Mouse (Mus musculus): ENCODE data around the gene Sgpp1. TPM values are rescaled to one million over a fixed set of nuclear protein-coding genes. Genes with fewer than 3 reads are reported as not detected.
A peak's percentile ranks its signal among the peaks of the same experiment; 100 is the strongest.
"Not testable (repeated sequence)": the region's sequence is repeated elsewhere in the genome, so short reads cannot be mapped to it uniquely, and the experiment has no call there.

Sgpp1 gene
- total RNA-seq, 2 experiments from 2014 or later: 30.3 to 34.4 TPM

DNA sequence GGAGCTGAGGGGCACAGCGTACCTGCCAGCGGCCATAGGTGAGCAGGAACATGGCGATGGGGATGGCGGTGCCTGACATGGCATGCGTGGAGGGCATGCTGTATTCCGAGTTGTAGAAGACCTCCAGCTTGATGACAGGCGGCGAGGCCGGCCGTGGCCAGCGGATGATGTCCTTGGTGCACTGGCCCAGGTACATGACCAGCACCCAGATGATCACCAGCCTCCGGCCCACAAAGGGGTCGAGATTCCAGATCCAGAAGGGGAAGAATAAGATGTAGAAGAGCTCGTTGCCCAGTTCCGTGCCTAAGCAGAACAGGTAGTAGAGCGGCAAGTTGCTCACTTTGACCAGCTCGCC, 661 bp downstream of the Sgpp1 start:
- intact Hi-C loops (cut with DNase I): loop anchor here (5.0 kb wide), 1 partner anchor 63 kb away; no protein-coding TSS in a partner anchor

GRCm38 (mm10) chr12:75734167-75734566, 1.4 kb downstream of the Sgpp1 start:
- intact Hi-C loops (cut with DNase I): loop anchor here (5.0 kb wide), 1 partner anchor 62 kb away; no protein-coding TSS in a partner anchor

More for the DNA sequence above, 661 bp downstream of the Sgpp1 start:
- DNase-seq (ENCODE audit: extremely low spot score in 1 of 2, low spot score in 2 of 2): peak in 1 of 2 experiments; percentile 33

DNA sequence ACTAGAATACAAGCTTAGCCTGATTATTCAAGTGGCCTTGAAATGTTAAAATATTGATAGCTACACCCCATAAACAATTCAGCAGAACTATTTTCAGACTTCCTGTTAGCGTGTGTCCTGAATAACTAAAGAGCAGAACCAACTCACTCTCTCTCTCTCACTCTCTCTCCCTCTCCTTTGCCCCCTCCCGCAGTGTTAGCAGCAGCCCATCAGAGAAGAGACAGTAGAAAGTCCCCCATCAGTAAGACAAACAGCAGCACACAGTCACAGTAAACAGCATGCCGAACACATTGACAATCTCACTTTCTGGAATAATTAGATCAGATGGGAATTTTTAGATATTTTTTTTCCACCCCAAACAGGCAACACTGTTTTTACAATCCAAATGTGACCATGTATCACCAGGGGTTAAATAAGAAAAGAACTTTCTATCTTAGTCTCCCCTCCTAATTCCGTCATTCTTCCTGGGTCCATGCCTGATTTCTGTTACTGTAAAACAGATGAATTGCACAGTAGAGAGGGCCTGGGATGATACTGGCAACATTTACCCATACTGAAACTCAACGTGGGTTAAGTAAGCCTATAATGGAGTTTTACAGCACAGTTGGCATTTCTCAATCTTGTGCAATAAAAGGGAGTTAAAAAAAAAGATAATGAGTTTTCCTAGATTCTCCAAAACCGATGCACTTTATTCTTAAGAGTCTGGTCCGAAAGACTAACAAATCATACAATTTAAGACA, 2.0 kb downstream of the Sgpp1 start:
- DNase-seq (ENCODE audit: extremely low spot score in 1 of 2, low spot score in 2 of 2): no peak
- intact Hi-C loops (cut with DNase I): loop anchor here (5.0 kb wide), 1 partner anchor 61 kb away; no protein-coding TSS in a partner anchor

More at GRCm38 (mm10) chr12:75734167-75734566, 1.4 kb downstream of the Sgpp1 start:
- no peak for DNase-seq (ENCODE audit: extremely low spot score in 1 of 2, low spot score in 2 of 2)

DNA sequence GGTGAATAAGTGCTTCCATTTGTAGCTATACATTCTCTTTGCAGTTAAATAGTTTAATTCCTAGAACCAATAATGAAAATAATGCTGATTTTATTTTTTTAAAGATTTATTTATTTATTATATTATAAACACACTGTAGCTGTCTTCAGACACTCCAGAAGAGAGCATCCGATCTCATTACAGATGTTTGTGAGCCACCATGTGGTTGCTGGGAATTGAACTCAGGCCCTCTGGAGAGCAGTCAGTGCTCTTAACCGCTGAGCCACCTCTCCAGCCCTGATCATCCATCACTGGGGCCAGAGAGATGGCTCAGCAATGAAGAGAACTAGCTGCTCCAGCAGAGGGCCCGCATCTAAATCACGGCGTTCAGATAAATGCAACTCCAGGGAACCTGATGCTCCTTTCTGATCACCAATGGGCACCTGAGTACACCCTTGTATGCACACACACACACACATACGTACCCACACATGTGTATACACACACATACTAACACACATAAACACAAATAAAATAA, 3.5 kb downstream of the Sgpp1 start:
- DNase-seq (ENCODE audit: extremely low spot score in 1 of 2, low spot score in 2 of 2): no peak
- intact Hi-C loops (cut with DNase I): loop anchor here (5.0 kb wide), 1 partner anchor 60 kb away; no protein-coding TSS in a partner anchor

DNA sequence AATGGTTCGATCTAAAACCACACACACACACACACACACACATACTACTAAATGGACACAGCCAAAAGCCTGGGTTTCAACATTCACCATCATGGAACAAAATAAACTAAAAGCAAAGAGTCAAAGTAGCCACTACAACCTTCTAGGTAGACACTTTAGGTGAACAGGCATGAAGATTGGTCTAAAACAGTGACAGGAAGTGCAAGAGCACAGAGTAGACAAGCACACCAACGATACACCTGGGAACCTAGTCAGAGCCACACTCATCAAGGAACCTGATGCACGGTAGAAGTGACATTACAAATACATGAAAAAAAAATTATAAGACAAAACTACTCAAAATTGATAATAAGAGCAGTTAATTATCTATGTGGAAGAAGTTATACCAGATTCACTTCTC, 4.0 kb downstream of the Sgpp1 start:
- intact Hi-C loops (cut with DNase I): loop anchor here (5.0 kb wide), 1 partner anchor 59 kb away; no protein-coding TSS in a partner anchor

GRCm38 (mm10) chr12:75730458-75730857, 5.1 kb downstream of the Sgpp1 start:
- intact Hi-C loops (cut with DNase I): loop anchor here (5.0 kb wide), 1 partner anchor 58 kb away; no protein-coding TSS in a partner anchor
- DNase-seq (ENCODE audit: extremely low spot score in 1 of 2, low spot score in 2 of 2): no peak

More for the DNA sequence above, 4.0 kb downstream of the Sgpp1 start:
- no peak for DNase-seq (ENCODE audit: extremely low spot score in 1 of 2, low spot score in 2 of 2)

DNA sequence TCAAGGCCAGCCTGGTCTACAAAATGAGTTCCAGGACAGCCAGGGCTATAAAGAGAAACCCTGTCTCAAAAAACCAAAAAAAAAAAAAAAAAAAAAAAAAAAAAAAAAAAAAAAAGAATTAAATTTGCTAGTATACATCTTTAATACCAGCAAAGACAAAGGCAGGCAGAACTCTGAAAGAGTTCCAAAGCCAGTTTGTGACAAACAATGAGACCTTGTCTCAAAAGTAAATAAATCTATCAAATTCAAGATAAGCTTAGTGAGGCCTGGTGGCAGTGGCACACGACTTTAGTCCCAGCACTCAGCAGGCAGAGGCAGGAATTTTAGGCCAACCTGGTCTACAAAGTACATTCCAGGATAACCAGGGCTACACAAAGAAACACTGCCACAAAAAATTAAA, 5.7 kb downstream of the Sgpp1 start:
- DNase-seq (ENCODE audit: extremely low spot score in 1 of 2, low spot score in 2 of 2): no peak
- intact Hi-C loops (cut with DNase I): loop anchor here (5.0 kb wide), 1 partner anchor 58 kb away; no protein-coding TSS in a partner anchor

DNA sequence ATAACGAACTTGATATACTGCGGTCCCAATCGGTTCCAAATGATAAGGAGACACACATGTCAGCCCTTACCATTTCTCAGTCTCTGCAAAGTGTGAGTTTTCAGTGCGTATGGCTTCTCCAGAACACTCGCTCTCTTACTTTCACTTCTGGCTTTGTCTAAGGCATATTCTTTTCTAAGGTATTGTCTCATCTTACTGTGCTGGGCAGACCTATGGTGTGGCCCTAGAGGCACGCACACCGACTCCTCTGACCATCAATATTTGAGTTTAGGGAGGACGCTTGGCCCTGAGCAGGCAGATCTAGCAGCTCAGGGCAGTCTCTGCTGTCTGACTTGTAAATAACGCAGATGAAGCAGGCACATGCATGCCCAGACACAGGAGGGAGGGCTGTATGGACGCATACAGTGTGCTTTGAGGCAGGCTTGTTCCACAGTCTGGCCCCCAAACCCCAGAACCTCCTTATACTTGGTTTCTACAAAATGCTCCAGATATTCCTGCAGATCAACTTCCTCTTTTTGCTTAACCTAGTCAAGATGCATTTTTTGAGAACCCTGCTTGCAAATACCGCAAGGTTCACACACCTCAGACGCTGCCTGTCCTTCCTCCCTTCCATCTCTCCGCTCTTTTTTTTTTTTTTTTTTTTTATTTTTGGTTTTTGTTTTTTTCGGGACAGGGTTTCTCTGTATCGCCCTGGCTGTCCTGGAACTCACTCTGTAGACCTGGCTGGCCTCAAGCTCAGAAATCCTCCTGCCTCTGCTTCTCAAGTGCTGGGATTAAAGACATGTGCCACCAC, 8.0 kb downstream of the Sgpp1 start:
- intact Hi-C loops (cut with DNase I): no loop called here
- DNase-seq (ENCODE audit: extremely low spot score in 1 of 2, low spot score in 2 of 2): no peak

- intact Hi-C loops (cut with DNase I): no loop called here
These were observed 9.1 kb downstream of the Sgpp1 start for GRCm38 (mm10) chr12:75726349-75726861.

DNA sequence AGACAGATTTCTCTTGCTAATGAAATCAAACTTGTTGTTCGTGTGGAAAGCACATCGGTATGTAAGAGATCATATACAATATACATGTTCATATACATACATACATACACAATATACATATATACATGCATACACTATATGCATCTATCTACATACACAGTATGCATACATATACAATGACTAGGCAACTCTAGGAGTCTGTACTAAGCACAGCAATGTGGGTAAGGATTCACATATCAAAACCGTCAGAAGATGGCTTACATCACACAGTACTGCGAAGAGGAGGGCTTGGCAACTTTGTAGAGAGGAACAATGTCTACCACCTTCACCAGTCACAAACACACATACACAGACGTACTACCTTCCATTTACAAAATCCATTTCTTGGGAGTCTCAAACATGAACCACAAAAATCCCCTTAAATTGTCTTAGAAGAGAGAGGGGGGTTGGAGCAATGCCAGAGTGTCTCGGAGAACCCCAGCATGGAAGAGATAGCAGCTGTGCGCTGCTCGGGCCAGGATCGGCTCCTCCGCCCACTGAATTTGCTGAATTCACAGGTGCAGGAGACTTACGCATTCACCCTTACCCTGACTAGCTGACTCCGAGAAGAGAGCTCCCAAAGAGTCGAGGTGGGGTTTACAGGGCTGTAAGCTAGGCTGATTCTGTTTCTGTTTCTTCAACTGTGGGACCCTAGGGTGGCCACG, 10.8 kb downstream of the Sgpp1 start:
- DNase-seq (ENCODE audit: extremely low spot score in 1 of 2, low spot score in 2 of 2): peak in 1 of 2 experiments; percentile 31
- intact Hi-C loops (cut with DNase I): no loop called here

More at GRCm38 (mm10) chr12:75726349-75726861, 9.1 kb downstream of the Sgpp1 start:
- no peak for DNase-seq (ENCODE audit: extremely low spot score in 1 of 2, low spot score in 2 of 2)

- intact Hi-C loops (cut with DNase I): no loop called here
- DNase-seq (ENCODE audit: extremely low spot score in 1 of 2, low spot score in 2 of 2): no peak
These were observed 11.6 kb downstream of the Sgpp1 start for GRCm38 (mm10) chr12:75723839-75724463.

- intact Hi-C loops (cut with DNase I): no loop called here
- no peak for DNase-seq (ENCODE audit: extremely low spot score in 1 of 2, low spot score in 2 of 2)
These were observed 13.6 kb downstream of the Sgpp1 start for GRCm38 (mm10) chr12:75721941-75722340.

GRCm38 (mm10) chr12:75721006-75721405, 14.5 kb downstream of the Sgpp1 start:
- no peak for DNase-seq (ENCODE audit: extremely low spot score in 1 of 2, low spot score in 2 of 2)
- intact Hi-C loops (cut with DNase I): no loop called here

DNA sequence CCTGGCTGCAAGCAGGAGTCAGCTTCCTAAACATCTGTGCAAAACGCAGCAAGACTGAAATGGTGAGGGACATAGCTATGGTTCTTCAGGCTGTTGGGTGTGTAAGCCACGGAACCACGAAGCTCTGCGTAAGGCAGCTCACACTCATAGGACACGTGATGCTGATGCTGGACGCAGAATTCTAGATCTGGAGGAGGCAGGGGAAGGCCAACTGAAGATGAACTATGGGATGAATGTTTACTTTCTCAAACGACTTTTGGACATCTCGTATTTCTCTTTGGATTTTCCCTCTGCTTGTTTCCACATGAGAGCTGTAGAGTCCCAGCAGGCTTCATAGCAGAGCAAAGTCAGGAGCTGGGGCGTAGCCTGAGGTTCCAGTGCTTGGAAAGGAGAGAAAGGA, 21.9 kb downstream of the Sgpp1 start:
- DNase-seq (ENCODE audit: extremely low spot score in 1 of 2, low spot score in 2 of 2): no peak

GRCm38 (mm10) chr12:75712905-75713304, 22.6 kb downstream of the Sgpp1 start:
- DNase-seq (ENCODE audit: extremely low spot score in 1 of 2, low spot score in 2 of 2); intact Hi-C loops (cut with DNase I): not testable (repeated sequence)

More for the DNA sequence above, 21.9 kb downstream of the Sgpp1 start:
- intact Hi-C loops (cut with DNase I): no loop called here

DNA sequence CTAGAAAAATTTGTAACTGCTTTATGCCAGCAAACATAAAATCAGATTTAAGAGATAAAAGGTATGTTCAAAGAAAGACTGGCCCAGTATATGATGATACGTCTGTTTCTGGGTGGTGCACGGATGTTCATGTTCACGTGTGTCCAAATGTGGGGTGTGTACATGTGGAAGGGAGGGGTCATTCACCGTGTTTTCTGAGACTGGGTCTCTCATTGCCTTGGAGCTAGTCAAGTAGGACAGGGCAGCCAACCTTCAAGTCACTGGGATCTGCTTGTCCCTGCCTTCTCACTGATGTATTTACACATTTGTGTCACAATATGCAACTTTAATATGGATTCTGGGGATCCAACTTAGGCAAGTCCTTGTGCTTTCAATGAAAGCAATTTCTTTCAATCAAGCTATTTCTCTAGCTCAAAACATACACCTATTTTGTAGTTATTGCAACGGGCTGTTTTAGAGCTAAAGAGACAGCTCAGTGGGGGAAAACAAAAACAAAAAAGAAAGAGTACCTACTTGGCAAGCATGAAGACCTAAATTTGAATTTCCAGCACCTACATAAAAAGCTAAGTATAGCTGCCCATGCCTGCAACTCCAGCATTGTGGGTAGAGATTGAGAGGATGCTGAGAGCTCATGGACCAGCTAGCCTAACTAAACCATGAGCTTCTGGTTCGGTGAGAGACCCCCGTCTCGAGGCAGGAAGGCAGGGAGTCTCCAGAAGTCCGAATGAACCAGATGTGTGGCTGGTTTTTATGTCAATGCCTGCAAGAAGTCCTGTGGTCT, 24.7 kb downstream of the Sgpp1 start:
- DNase-seq (ENCODE audit: extremely low spot score in 1 of 2, low spot score in 2 of 2): no peak
- intact Hi-C loops (cut with DNase I): no loop called here

- DNase-seq (ENCODE audit: extremely low spot score in 1 of 2, low spot score in 2 of 2): no peak
- intact Hi-C loops (cut with DNase I): no loop called here
These were observed 26.0 kb downstream of the Sgpp1 start for GRCm38 (mm10) chr12:75709506-75709905.
